Mouse (Mus musculus) brain, embryonic 14.5 days (tissue): Measurements from ENCODE around the gene Gm49373.

Experiments
- CTCF ChIP-seq: fragments of 200-500 bp; IDR thresholded peaks from 2 replicates; pipeline ENCODE4 v1.5.1; 2012; ENCODE audit warnings: inconsistent platforms, mild to moderate bottlenecking, moderate library complexity, borderline replicate concordance; ENCODE audit not compliant: insufficient read depth, insufficient read length; ENCODE audit errors: extremely low read depth
- POLR2A ChIP-seq: fragments of 200-500 bp; IDR thresholded peaks from 2 replicates; pipeline ENCODE4 v1.6.1; 2012; ENCODE audit warnings: mild to moderate bottlenecking, inconsistent platforms, borderline replicate concordance; ENCODE audit not compliant: poor library complexity, insufficient read depth, insufficient read length, severe bottlenecking; ENCODE audit errors: extremely low read depth

DNA sequence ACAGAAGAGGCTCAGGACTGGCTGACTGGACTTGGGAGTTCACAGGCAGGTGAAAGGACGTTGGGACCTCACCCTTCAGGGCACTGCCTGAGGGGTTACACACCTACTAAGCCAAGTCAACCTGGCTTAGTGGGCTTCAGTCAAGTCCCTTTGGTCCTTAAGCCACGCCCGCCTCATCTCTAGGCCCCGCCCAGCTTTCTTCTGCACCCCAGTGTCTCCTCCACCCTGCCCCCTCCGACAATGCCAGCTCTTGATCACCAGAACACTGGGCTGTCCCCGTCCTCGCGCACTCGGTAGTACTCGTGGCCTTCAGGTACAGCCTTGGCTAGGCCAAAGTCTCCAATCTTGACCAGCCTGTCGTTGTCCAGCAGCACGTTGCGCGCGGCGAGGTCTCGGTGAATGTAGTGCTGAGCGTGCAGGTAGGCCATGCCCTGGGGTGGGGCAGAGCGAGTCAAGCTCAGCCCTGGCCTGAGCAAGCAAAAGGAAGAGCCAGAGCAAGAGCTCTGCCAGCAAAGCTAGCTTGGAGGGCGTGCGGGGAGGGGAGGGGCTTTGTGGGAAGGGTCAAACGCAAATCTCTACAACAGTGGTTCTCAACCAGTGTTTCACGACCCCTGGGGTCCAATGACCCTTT, 34.8 kb upstream of the Gm49373 start:
- no peak for TF ChIP-seq CTCF
- TF ChIP-seq POLR2A: no peak
